Mouse (Mus musculus): ENCODE results near the gene Idua.

DNA sequence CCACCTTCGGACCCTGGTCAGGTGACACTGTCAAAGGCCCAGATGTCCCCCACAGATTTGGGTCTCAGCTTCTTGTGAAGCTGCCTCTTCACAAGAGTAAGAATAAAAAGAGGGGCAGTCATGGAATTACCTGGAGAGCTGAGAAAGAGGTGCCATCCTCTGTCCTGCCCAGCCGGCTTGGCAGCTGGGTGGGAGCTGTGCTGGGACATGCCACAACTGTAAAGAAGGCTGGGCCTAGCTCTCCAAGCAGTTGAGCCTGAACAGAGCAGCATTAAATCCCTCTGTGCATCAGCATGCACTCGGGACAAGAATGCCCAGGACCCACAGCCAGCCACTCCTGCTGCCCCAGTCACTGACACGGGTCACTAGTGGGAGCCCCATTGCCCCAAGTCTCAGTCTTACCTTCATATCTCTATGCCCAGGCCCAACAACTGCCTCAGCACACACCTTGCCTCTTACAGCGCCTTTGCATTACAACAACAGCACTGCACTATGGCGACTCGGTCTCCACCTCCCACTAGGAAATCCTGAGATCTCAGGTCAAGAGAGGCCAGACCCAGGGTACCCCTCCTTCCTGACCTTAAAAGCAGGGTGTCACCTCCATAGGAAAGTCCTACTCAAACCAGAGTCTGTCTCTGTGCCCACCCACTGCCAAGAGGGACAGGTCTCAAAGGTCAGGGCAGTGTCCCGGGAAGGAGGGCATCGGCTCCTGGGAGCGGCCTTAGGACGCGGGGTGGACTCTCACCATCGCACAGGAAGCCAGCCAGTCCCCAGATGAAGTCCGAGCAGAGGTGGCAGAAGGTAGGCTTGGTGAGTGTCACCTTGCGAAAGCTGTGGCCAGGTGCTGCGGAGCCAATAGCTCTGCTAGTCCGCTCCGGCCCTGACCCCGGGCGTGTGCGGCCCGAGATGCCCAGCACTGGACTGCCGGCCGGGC is at the start of gene Idua:
- TF ChIP-seq POLR2A (IDR thresholded peaks at IDR 0.05; ENCODE audit: extremely low read depth, insufficient read depth, low read length) = no peak
- TF ChIP-seq CTCF (IDR thresholded peaks at IDR 0.05; ENCODE audit: low read depth, low read length) = no peak
